Mouse (Mus musculus) MEL (cell line): ENCODE measurements at regions not wholly inside any gene's neighbourhood (a gene's known extent, or its start where the extent isn't known, plus 50 kb on each side); places are given as distances from the start of the nearest gene placed in this dataset.

Experiments used
- CHD2 ChIP-seq: IDR thresholded peaks from 2 replicates; pipeline ENCODE4 v1.6.1; 2011; ENCODE audit warnings: low read length, improper control_type of control experiment
- CTCF ChIP-seq, 3 experiments: IDR thresholded peaks in 2 of 3; conservative IDR thresholded peaks in 1 of 3; 2 replicates each; pipeline ENCODE4 v1.5.1; 2011 to 2012; ENCODE audit warnings: low read length in 3 of 3, low read depth in 2 of 3, mild to moderate bottlenecking in 2 of 3, improper control_type of control experiment in 1 of 3, inconsistent platforms in 1 of 3, mixed read lengths in 1 of 3, moderate library complexity in 1 of 3; ENCODE audit not compliant: control insufficient read depth in 1 of 3, insufficient read depth in 1 of 3, poor library complexity in 1 of 3, severe bottlenecking in 1 of 3
- POLR2A ChIP-seq, 2 experiments: IDR thresholded peaks; 2 replicates each; pipeline ENCODE4 v1.6.1; 2011 to 2012; ENCODE audit warnings: low read length in 2 of 2, mild to moderate bottlenecking in 2 of 2, control low read depth in 1 of 2, improper control_type of control experiment in 1 of 2, low read depth in 1 of 2, moderate library complexity in 1 of 2; ENCODE audit not compliant: control insufficient read depth in 1 of 2, insufficient read depth in 1 of 2, poor library complexity in 1 of 2
- POLR2AphosphoS2 ChIP-seq: IDR thresholded peaks from 2 replicates; pipeline ENCODE4 v1.6.1; 2011; ENCODE audit warnings: low read length, improper control_type of control experiment
- POLR2AphosphoS5 ChIP-seq: IDR thresholded peaks from 2 replicates; pipeline ENCODE4 v1.6.1; 2012; ENCODE audit warnings: low read depth, borderline replicate concordance, mild to moderate bottlenecking, inconsistent platforms, low read length, moderate library complexity, mixed read lengths
- USF1 ChIP-seq: IDR thresholded peaks from 2 replicates; pipeline ENCODE4 v1.6.1; 2014; ENCODE audit warnings: low read depth, mild to moderate bottlenecking, inconsistent platforms, low read length, improper control_type of control experiment, moderate library complexity
- ZMIZ1 ChIP-seq: IDR thresholded peaks from 2 replicates; pipeline ENCODE4 v1.6.1; 2012; ENCODE audit warnings: low read depth, mild to moderate bottlenecking, inconsistent platforms, low read length, improper control_type of control experiment, moderate library complexity

DNA sequence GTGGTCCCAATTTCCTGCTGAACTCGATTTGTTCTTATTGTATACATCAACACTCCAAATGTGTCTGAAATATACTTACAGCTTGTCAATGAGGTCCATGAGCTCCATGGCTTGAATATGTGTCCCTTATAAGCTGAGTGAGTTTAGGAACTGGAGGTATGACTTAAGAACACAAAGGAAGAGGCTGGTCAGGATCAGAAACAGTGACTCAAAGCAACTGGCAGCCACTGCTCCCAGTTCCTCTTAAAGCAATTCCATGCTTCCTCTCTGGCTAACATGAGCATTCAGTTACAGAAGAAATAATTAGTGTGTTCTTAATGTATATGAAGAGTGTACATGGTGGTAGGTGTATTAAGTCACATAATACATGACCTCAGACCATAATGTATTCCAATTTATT lies 81.7 kb upstream of the Egfr start:
- no peak for TF ChIP-seq CTCF (IDR thresholded peaks at IDR 0.05 in 2 of 3, conservative IDR thresholded peaks at IDR 0.05 in 1 of 3; ENCODE audit: control insufficient read depth in 1 of 3, insufficient read depth in 1 of 3, low read depth in 2 of 3, low read length in 3 of 3, poor library complexity in 1 of 3, severe bottlenecking in 1 of 3)
- TF ChIP-seq CHD2 = no peak
- TF ChIP-seq POLR2AphosphoS5 = no peak
- no peak for TF ChIP-seq POLR2A (IDR thresholded peaks at IDR 0.05; ENCODE audit: control insufficient read depth in 1 of 2, insufficient read depth in 1 of 2, low read depth in 1 of 2, low read length in 2 of 2, poor library complexity in 1 of 2)
- TF ChIP-seq ZMIZ1 = no peak
- no peak for TF ChIP-seq USF1
- no peak for TF ChIP-seq POLR2AphosphoS2
